Mouse (Mus musculus) megakaryocyte-erythroid progenitor cell, adult 5-6 weeks (primary cell): ENCODE results near the gene Tm6sf1. TPM values are rescaled to one million over a fixed set of nuclear protein-coding genes. Genes with fewer than 3 reads are reported as not detected.

Source experiments
- ATAC-seq: replicated peaks from 2 replicates; pipeline ENCODE4 v1.8.0; 2016; ENCODE audit warnings: mild to moderate bottlenecking, inconsistent platforms; ENCODE audit not compliant: severe bottlenecking, poor library complexity, low FRiP score, low TSS enrichment
- total RNA-seq, 2 experiments: library from RNA; stranded (forward) in 1 of 2; stranded (reverse) in 1 of 2; fragments of 200-1000, 215-1000 nt in 1 of 2; fragments of >200 nt in 1 of 2; fragmentation: Nextera tagmentation in 1 of 2; gene quantifications; 2 replicates each; pipeline ENCODE4 v1.2.3; 2014 to 2017

Gene Tm6sf1
- total RNA-seq, 2 experiments from 2014 or later, result 4.8 to 7.4 TPM

DNA sequence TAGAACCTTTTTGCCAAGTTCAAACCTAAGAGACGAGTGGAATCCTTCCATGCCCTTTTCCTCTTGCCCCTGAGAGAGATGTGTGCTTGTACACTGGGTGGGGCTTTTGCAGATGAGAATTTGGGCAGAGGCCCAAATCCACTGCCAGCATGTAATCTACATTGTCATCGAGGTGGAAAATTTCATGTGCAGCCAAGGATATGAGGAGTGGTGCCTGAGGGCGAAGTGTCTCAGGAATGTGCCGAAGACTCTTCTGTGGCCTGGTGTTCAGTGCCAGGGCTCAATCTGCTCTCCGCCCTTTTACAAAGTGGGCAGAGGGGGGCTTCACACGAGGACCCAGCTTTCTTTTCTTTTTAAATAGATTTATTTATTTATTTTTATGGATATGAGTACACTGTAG lies 15.8 kb downstream of the Tm6sf1 start:
- ATAC-seq, result peak; percentile 79

DNA sequence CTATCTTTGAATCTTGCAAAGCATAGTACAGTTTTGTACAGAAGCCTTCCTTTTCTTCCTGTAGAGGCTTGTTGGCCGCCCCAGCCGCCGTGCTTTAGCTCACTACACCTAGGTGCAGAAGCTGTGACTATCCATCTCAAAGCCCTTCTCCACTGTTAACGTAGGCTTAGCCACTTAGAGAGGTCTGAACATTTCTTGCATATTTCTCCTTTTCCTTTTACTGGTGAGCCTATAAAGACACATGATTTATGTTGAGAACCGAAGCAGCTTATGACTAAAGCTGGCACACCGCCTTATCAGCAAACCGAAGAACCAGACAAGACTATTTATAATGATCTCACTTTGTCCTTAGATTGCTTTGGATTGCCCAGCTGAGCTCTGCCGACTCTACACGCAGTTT lies 16.6 kb downstream of the Tm6sf1 start:
- no peak for ATAC-seq

DNA sequence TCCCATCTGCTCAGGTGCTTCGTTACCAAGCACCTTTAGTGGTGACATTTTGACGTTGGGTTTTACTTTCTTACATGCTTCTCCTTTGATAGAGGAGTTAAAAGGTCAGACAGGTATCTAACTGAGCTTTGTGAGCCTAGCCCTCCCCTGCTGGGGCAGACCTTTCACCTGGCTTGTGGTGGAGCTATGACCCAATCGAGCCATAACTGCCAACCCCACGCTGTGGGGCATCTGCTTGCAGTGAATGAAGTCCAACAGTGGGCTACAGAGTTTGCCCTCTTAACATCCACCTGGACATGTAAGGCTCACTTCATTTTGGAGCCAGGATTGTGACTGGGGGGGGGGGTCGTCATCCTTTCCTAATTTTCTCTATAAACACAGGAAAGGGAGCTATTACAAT lies 21.5 kb downstream of the Tm6sf1 start:
- no peak for ATAC-seq

GRCm38 (mm10) chr7:81880797-81881196 lies 22.0 kb downstream of the Tm6sf1 start:
- ATAC-seq, result no peak

DNA sequence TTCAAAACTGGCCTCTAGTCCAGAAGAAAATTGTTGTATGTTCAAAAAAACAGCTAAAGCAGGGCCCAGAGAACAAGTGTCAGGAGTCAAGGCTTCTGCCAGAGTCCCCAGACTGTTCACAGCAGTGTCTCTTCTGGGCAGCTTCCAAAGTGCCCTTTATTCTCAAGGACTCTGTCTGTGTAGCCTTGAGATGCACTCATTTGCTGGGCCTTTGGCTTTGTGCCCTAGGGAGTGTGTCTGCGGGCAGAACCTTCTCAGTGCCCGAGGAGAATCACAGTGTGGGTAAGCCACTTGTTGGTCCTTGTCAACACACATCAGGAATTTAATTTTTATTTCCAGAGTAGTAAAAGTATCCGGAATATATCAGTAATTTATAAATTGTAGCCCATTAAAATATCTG lies 22.8 kb downstream of the Tm6sf1 start:
- no peak for ATAC-seq

DNA sequence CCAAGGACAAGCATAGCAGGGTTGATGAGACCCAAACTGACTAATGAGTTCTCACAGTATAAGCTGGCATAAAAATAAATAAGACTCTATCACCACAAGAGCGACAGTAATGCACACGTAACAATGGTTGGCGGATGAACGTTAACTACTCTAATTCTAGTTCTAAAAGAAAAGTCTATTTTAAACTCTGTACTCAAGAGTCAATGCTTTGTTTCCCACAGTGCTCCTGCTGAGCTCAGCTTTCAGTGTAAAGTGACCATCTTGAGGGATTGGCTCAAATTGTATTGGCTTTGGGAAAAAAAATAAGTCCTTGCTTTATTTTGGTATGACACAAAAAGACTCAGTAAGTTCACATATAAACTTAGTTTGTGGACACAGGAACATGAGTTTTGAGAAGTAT lies 26.3 kb downstream of the Tm6sf1 start:
- no peak for ATAC-seq

GRCm38 (mm10) chr7:81899361-81899760 lies 40.6 kb downstream of the Tm6sf1 start:
- no peak for ATAC-seq

DNA sequence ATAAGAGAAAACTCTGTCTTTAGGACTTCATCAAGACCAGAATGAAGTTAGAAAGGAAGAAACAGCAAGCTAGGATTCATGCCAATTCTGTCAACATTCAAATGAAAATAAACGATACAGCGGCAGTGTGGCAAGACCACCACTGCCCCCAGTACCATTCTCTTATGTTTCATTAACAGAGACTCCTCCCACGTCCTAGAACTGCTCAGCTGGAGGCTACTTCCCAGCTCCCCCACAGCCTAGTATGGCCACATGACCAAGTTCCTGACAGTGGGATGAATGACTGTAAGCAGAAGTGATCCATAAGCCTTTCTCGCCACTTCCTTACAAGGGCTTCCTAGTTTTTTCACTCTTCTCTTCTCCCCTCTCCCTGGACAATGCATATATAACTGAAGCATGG lies 45.3 kb downstream of the Tm6sf1 start:
- no peak for ATAC-seq

DNA sequence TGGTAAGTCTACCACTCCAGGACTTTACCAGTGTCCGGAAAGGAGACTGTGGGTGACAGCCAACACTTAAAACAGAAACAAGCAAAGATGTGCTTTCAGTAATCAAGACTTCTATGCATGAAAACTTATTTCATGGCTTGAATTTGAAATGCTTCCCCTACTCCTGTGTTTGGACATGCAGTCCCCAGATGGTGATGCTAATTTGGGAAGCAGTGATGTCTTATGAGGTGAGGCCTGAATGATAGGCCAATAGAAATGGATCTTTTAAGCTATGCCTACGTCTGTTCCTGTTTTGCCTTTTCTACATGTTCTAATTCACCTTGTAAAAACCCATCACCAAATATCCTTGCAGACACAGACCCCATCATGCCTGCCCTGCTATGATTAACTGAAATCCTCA lies 46.1 kb downstream of the Tm6sf1 start:
- ATAC-seq, result no peak

DNA sequence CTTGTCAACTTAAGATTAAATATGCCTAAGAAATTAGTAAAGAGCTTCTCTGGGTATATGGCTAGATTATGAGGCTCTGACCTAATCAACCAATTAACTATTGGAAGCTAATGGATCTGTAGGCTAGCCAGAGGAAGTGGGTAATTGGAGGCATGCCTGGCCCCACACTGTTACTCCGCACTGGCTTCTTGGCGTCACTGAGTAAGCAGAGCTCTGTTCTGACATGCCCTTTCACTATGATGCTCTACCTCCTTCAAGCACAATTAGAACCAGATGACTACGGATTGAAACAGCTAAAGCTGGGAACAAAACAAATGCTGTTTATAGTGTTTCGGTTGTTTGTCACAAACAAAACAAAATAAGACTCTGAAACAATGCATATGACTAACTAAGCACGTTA lies 59.5 kb downstream of the Tm6sf1 start:
- ATAC-seq, result no peak

- no peak for ATAC-seq
Measured at GRCm38 (mm10) chr7:81920314-81920713, 61.5 kb downstream of the Tm6sf1 start.

DNA sequence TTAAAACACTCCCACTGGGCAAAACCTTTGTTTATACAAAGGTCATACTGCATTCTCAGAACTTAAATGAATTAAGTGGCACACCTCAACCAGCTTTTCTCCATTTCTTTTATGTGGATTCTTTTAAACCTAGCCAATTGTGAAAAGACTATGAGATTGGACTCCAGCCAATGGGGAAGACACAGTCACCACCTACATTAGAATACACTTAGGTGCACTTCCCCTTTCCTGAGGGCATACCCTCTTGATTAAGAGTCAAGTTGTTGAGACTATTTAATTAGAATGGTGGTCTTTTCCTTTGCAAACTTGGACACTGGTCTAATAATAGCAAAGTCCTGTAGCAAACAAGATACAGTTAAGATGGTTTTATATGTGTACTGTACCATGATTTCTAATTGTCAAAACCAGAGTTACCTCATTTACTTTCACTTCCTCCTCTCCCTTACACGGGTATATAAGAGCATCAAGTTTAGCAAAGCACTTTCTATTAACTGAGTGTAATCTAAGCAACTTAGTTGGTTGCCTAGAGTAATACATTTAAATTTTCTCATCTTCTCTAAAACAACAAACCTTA lies 62.7 kb downstream of the Tm6sf1 start:
- ATAC-seq, result no peak

DNA sequence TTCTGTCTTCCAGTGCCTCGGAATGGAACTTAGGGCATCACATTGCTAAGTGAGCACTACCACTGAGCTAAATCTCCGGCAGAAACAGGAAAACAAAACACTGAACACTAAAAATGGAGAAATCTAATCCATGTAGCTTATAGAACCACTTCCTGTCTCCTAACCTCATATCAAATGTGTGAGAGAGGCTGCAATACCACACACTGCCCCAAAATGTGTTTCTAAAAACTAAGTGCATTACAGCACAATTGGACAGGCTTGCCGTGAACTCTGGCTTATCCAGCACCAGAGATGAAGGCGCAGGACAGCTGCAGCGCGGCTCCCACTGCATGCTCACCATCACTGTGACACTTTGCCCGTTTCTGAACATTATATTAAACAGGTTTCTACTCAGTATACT lies 70.2 kb downstream of the Tm6sf1 start:
- ATAC-seq, result no peak

DNA sequence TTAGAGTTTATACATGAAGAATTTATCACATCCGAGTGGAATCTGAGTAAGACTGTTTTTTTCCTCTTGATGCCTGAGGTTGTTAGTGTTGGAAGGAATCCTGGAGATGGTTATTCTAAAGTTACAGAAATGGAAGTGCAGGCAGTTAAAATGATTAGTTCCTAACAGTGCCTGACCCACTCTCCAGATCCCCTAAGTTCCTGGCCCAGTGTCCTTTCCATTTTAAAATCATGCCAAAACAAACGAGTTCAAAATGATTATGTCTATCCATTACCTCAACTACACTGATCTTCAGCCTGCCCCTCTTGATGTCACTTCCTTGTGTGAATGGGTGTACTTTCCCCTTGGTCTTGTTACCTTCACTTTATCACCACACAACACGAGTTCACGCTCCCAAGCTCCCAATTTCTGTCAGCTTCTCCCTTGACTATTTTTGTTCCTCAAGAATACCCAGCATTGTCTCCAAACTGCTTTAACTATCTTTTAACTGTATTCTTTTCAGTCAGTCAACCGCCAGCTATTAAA lies 73.8 kb downstream of the Tm6sf1 start:
- no peak for ATAC-seq

DNA sequence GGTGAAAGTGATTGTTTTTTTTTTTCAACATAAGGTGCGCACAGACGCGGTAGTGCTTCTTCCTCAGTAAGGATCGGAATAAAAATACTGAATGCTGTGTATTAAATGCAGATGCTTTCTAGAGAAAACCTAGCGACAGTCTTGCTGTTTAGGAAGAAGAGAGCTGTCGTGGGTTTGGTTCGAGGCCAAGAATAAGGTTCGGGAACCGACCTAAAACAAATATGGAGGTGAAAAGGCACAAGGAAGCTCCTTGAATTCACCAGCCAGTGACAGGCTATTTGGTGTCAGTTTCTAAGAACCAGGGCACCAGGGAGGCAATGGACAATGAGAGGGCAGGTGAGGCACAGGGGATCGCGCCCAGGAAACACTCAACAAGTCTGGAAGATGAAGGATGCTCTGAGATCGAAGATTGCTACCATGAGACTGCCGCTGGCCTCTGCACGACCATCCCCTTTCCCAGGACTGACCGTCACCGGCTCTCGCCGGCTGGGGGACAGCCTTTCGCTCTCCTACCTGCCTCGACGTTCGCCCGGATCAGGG lies 74.3 kb downstream of the Tm6sf1 start:
- no peak for ATAC-seq

DNA sequence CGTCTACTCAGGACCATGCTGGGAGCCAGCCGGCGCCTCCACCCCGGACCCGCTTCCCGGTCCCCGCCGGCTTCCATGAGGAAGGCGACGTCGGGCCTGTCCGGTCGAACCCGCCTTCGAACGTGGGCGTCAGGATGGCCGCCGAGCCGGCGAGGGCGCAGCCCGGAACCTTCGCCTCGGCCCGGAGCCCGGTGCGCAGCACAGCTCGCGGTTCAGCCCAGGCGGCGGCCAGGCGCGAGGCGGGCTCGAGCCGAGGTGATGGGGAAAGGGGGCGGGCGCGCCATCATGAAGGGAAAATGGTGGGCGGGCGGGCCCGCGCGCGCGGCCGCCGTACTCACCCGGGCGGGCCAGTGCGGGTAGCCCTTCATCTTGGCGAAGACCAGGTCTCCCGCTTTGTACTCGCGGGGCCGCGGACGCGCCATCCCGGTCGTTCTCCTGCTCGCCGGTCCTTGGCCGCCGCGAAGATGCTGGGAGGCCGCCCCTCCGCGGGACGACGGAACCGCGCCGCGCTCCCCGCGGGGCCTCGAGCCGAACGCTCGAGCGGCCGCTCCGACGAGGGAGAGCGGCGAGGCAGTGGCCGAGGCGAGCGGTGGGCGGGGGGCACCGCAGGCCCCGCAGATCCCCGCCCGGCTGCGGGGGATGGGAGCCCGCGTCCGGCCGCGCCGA lies 74.9 kb downstream of the Tm6sf1 start:
- peak; percentile 25; the same call in 1 of the 2 replicates for ATAC-seq

Other genes starting within 250 kb of the Tm6sf1 start
- gene Homer2, start 151.5 kb upstream of the Tm6sf1 start, total RNA-seq (2014; fragmentation: Nextera tagmentation), result 0.33 and 3.3 TPM in 2 replicates
- 1.4 and 3.4 TPM in 2 replicates for gene Homer2, start 151.5 kb upstream of the Tm6sf1 start, total RNA-seq (2017)
- 52.4 and 55.1 TPM in 2 replicates for gene Ramac, start 96.1 kb upstream of the Tm6sf1 start, total RNA-seq (2014; fragmentation: Nextera tagmentation)
- gene Ramac, start 96.1 kb upstream of the Tm6sf1 start, total RNA-seq (2017), result 73.6 and 96.6 TPM in 2 replicates
- 45.5 and 46.0 TPM in 2 replicates for gene 3110040N11Rik, start 69.5 kb upstream of the Tm6sf1 start, total RNA-seq (2014; fragmentation: Nextera tagmentation)
- gene 3110040N11Rik, start 69.5 kb upstream of the Tm6sf1 start, total RNA-seq (2017), result 67.5 and 133 TPM in 2 replicates
- 52.4 and 59.3 TPM in 2 replicates for gene Btbd1, start 29.6 kb upstream of the Tm6sf1 start, total RNA-seq (2014; fragmentation: Nextera tagmentation)
- gene Btbd1, start 29.6 kb upstream of the Tm6sf1 start, total RNA-seq (2017), result 114 and 118 TPM in 2 replicates
- not detected in 2 replicates for gene Gm10160, start 3.2 kb upstream of the Tm6sf1 start, total RNA-seq (2014; fragmentation: Nextera tagmentation)
- not detected in 2 replicates for gene Gm10160, start 3.2 kb upstream of the Tm6sf1 start, total RNA-seq (2017)
- 0.32 and 0.76 TPM in 2 replicates for gene Hdgfl3, start 75.5 kb downstream of the Tm6sf1 start, total RNA-seq (2014; fragmentation: Nextera tagmentation)
- 0.56 and 3.6 TPM in 2 replicates for gene Hdgfl3, start 75.5 kb downstream of the Tm6sf1 start, total RNA-seq (2017)
- not detected in 2 replicates for gene Bnc1, start 133.3 kb downstream of the Tm6sf1 start, total RNA-seq (2014; fragmentation: Nextera tagmentation)
- gene Bnc1, start 133.3 kb downstream of the Tm6sf1 start, total RNA-seq (2017), result not detected in 2 replicates